Mouse (Mus musculus): ENCODE measurements around the gene Cfap99. TPM values are rescaled to one million over a fixed set of nuclear protein-coding genes. Genes with fewer than 3 reads are reported as not detected.
A peak's percentile ranks its signal among the peaks of the same experiment; 100 is the strongest.

Cfap99 gene
- polyA plus RNA-seq, 1 experiment = 0.46 TPM

GRCm38 (mm10) chr5:34274676-34275293 is 13.6 kb upstream of the Cfap99 start:
- H3K4me1 ChIP-seq (ENCODE audit: control insufficient read depth, insufficient read depth, low read length) = peaks cover 38% of the 10 kb centered on the region
- no peak for TF ChIP-seq CTCF (IDR thresholded peaks at IDR 0.05; ENCODE audit: extremely low read depth, insufficient read depth, low read length)
- TF ChIP-seq POLR2A (IDR thresholded peaks at IDR 0.05; ENCODE audit: extremely low read depth, insufficient read depth, low read length) = no peak
- no peak overlapping the region for H3K27ac ChIP-seq (ENCODE audit: insufficient read depth, low read length)
- no peak overlapping the region for H3K4me3 ChIP-seq (ENCODE audit: insufficient read depth, low read length)

- H3K4me1 ChIP-seq (ENCODE audit: control insufficient read depth, insufficient read depth, low read length) = peaks cover 40% of the 10 kb centered on the region
- TF ChIP-seq CTCF (IDR thresholded peaks at IDR 0.05; ENCODE audit: extremely low read depth, insufficient read depth, low read length) (no peak), POLR2A (IDR thresholded peaks at IDR 0.05; ENCODE audit: extremely low read depth, insufficient read depth, low read length) (no peak)
These were observed 12.2 kb upstream of the Cfap99 start for GRCm38 (mm10) chr5:34276191-34276590.

GRCm38 (mm10) chr5:34276746-34277145 is 11.7 kb upstream of the Cfap99 start:
- no peak overlapping the region for H3K4me3 ChIP-seq (ENCODE audit: insufficient read depth, low read length)

More at GRCm38 (mm10) chr5:34276191-34276590, 12.2 kb upstream of the Cfap99 start:
- H3K27ac ChIP-seq (ENCODE audit: insufficient read depth, low read length) = peak overlapping the region; percentile 73
- no peak overlapping the region for H3K4me3 ChIP-seq (ENCODE audit: insufficient read depth, low read length)

GRCm38 (mm10) chr5:34278058-34278457 is 10.3 kb upstream of the Cfap99 start:
- H3K4me3 ChIP-seq (ENCODE audit: insufficient read depth, low read length) = no peak overlapping the region
- peaks cover 39% of the 10 kb centered on the region for H3K4me1 ChIP-seq (ENCODE audit: control insufficient read depth, insufficient read depth, low read length)
- H3K27ac ChIP-seq (ENCODE audit: insufficient read depth, low read length) = no peak overlapping the region
- TF ChIP-seq POLR2A (IDR thresholded peaks at IDR 0.05; ENCODE audit: extremely low read depth, insufficient read depth, low read length) (no peak), CTCF (IDR thresholded peaks at IDR 0.05; ENCODE audit: extremely low read depth, insufficient read depth, low read length) (no peak)

More at GRCm38 (mm10) chr5:34276746-34277145, 11.7 kb upstream of the Cfap99 start:
- Histone ChIP-seq H3K4me1 (ENCODE audit: control insufficient read depth, insufficient read depth, low read length) (peaks cover 42% of the 10 kb centered on the region), H3K27ac (ENCODE audit: insufficient read depth, low read length) (peak overlapping the region; percentile 73)
- TF ChIP-seq POLR2A (IDR thresholded peaks at IDR 0.05; ENCODE audit: extremely low read depth, insufficient read depth, low read length) (no peak), CTCF (IDR thresholded peaks at IDR 0.05; ENCODE audit: extremely low read depth, insufficient read depth, low read length) (no peak)

GRCm38 (mm10) chr5:34279214-34279613 is 9.2 kb upstream of the Cfap99 start:
- H3K27ac ChIP-seq (ENCODE audit: insufficient read depth, low read length) = no peak overlapping the region
- no peak for TF ChIP-seq POLR2A (IDR thresholded peaks at IDR 0.05; ENCODE audit: extremely low read depth, insufficient read depth, low read length)
- no peak for TF ChIP-seq CTCF (IDR thresholded peaks at IDR 0.05; ENCODE audit: extremely low read depth, insufficient read depth, low read length)
- H3K4me3 ChIP-seq (ENCODE audit: insufficient read depth, low read length) = no peak overlapping the region
- H3K4me1 ChIP-seq (ENCODE audit: control insufficient read depth, insufficient read depth, low read length) = peaks cover 29% of the 10 kb centered on the region

GRCm38 (mm10) chr5:34280976-34281375 is 7.4 kb upstream of the Cfap99 start:
- Histone ChIP-seq H3K4me1 (ENCODE audit: control insufficient read depth, insufficient read depth, low read length) (peaks cover 25% of the 10 kb centered on the region), H3K4me3 (ENCODE audit: insufficient read depth, low read length) (no peak overlapping the region), H3K27ac (ENCODE audit: insufficient read depth, low read length) (no peak overlapping the region)
- TF ChIP-seq POLR2A (IDR thresholded peaks at IDR 0.05; ENCODE audit: extremely low read depth, insufficient read depth, low read length) = no peak
- no peak for TF ChIP-seq CTCF (IDR thresholded peaks at IDR 0.05; ENCODE audit: extremely low read depth, insufficient read depth, low read length)

GRCm38 (mm10) chr5:34283355-34283754 is 5.0 kb upstream of the Cfap99 start:
- Histone ChIP-seq H3K4me1 (ENCODE audit: control insufficient read depth, insufficient read depth, low read length) (peaks cover 16% of the 10 kb centered on the region), H3K4me3 (ENCODE audit: insufficient read depth, low read length) (no peak overlapping the region), H3K27ac (ENCODE audit: insufficient read depth, low read length) (no peak overlapping the region)
- TF ChIP-seq POLR2A (IDR thresholded peaks at IDR 0.05; ENCODE audit: extremely low read depth, insufficient read depth, low read length) (no peak), CTCF (IDR thresholded peaks at IDR 0.05; ENCODE audit: extremely low read depth, insufficient read depth, low read length) (no peak)

- Histone ChIP-seq H3K4me1 (ENCODE audit: control insufficient read depth, insufficient read depth, low read length) (peaks cover 13% of the 10 kb centered on the region), H3K27ac (ENCODE audit: insufficient read depth, low read length) (no peak overlapping the region), H3K4me3 (ENCODE audit: insufficient read depth, low read length) (no peak overlapping the region)
- TF ChIP-seq CTCF (IDR thresholded peaks at IDR 0.05; ENCODE audit: extremely low read depth, insufficient read depth, low read length) (no peak), POLR2A (IDR thresholded peaks at IDR 0.05; ENCODE audit: extremely low read depth, insufficient read depth, low read length) (no peak)
These were observed 4.1 kb upstream of the Cfap99 start for GRCm38 (mm10) chr5:34284156-34284750.

- TF ChIP-seq CTCF (IDR thresholded peaks at IDR 0.05; ENCODE audit: extremely low read depth, insufficient read depth, low read length) (no peak), POLR2A (IDR thresholded peaks at IDR 0.05; ENCODE audit: extremely low read depth, insufficient read depth, low read length) (no peak)
- Histone ChIP-seq H3K4me3 (ENCODE audit: insufficient read depth, low read length) (peak overlapping the region; percentile 11), H3K27ac (ENCODE audit: insufficient read depth, low read length) (no peak overlapping the region), H3K4me1 (ENCODE audit: control insufficient read depth, insufficient read depth, low read length) (peaks cover 5% of the 10 kb centered on the region)
These were observed 3.1 kb upstream of the Cfap99 start for GRCm38 (mm10) chr5:34285285-34285684.

- Histone ChIP-seq H3K4me3 (ENCODE audit: insufficient read depth, low read length) (peak overlapping the region; percentile 95), H3K4me1 (ENCODE audit: control insufficient read depth, insufficient read depth, low read length) (peaks cover 3% of the 10 kb centered on the region), H3K27ac (ENCODE audit: insufficient read depth, low read length) (no peak overlapping the region)
- TF ChIP-seq CTCF (IDR thresholded peaks at IDR 0.05; ENCODE audit: extremely low read depth, insufficient read depth, low read length) (no peak), POLR2A (IDR thresholded peaks at IDR 0.05; ENCODE audit: extremely low read depth, insufficient read depth, low read length) (no peak)
These were observed 1.9 kb upstream of the Cfap99 start for GRCm38 (mm10) chr5:34286516-34286915.

Data from cortical plate, adult 2 months (tissue).